Mouse (Mus musculus) bone marrow macrophage, adult 2 months (primary cell): ENCODE measurements around the gene Elavl2.

Experiments used
- CTCF ChIP-seq: IDR thresholded peaks from 2 replicates; pipeline ENCODE4 v1.5.1; 2012; ENCODE audit warnings: low read depth, mild to moderate bottlenecking, low read length, moderate library complexity
- POLR2A ChIP-seq: IDR thresholded peaks from 2 replicates; pipeline ENCODE4 v1.6.1; 2012; ENCODE audit warnings: mild to moderate bottlenecking, low read depth, low read length, borderline replicate concordance

DNA sequence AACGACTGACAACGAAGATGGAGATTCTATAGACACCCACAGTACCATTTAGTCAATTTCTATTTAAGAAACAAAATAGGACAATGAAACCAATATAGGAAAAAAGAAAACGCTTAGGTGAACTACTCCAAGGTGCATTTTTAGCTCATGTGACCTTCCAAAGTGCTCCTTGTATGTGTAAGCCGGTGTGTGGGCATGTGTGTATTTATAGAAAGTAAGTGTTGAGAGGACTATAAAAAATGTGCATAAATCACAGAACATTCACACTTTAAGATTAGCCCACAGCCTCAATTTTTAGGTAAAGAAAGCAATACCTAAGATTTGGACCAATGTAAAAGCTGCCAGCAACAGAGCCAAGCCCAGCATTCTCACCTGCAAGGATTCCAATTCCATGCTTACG lies 51.0 kb downstream of the Elavl2 start:
- TF ChIP-seq CTCF, result no peak
- TF ChIP-seq POLR2A, result no peak
